Mouse (Mus musculus) heart, adult 2 months (tissue): ENCODE measurements around the gene Rabl6.

ENCODE experiments used
- CTCF ChIP-seq: fragments of 200-600 bp; IDR thresholded peaks from 2 replicates; pipeline ENCODE4 v1.8.1; 2022; ENCODE audit warnings: antibody characterized with exemption, mild to moderate bottlenecking, moderate library complexity
- POLR2A ChIP-seq: fragments of 200-500 bp; IDR thresholded peaks from 2 replicates; pipeline ENCODE4 v1.6.1; 2011; ENCODE audit warnings: mild to moderate bottlenecking, low read depth, low read length, control low read depth; ENCODE audit not compliant: insufficient read depth

GRCm38 (mm10) chr2:25578796-25579736 is 29.3 kb downstream of the Rabl6 start:
- TF ChIP-seq CTCF (no peak), POLR2A (no peak)
